Mouse (Mus musculus) liver, embryonic 18 days (tissue): ENCODE data around the gene Rfx1. TPM values are rescaled to one million over a fixed set of nuclear protein-coding genes. Genes with fewer than 3 reads are reported as not detected.

Experiments
- polyA plus RNA-seq: library from polyadenylated mRNA; depleted of rRNA; stranded (reverse); fragments of >200 nt; gene quantifications from 2 replicates; pipeline ENCODE4 v1.2.3, GENCODE M21; 2012; rRNA removed

The Rfx1 gene
- polyA plus RNA-seq, result 3.3 and 4.7 TPM in 2 replicates

DNA sequence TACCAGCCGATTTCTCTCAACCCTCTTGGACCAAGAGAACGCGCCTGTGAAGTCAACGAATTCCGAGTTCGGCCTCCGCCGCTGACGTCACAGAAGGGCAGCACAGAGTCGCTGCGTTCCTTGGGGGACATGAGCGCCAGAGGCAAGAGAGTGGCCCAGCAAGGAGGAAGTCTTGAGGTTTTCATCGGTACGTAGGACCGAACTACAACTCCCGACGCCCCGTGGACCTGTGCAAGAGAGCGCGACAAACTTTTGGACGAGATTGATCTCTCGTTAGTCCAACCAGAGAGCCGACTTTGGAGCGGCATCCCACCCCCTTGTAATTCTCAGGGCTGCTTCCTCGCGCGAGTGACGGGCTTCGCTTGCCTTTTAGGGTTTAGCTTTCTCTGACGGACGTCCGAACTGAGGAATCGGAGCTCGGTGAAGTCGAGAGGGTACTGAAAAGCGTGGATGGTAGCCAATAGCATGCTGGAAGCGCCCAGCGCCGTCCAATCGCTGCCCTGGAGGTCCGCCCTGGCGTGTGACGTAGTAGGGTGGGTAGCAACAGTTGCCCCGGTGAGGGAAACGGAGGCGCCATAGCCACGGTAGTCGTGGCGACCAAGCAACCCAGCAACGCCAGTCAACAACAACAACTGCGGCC lies at the start of gene Rfx1:
TSS of gene Rfx1 (plus strand) at position 544 of the 640 bp plus-strand sequence.

DNA sequence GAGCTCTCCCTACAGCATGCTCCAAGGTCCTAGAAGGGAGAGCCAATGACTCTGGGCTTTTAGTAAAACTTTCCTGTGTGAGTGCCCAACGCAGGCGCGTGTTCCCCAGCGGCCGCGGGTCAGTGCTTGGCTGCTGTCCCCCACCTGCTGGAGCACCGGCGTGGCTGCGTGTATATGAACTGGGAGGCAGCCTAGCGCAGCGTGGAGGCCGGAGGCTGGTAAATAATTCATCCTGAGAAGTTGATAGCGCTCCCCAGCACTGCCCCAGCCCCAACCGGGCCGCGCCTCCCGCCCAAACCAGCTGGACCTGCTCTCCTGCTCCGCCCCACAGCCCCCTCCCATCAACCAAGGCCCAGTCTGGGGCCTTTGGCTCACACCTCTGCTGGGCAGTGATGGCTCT lies 45.5 kb upstream of the Rfx1 start, which contains the start of gene Palm3:
TSS of gene Palm3 (plus strand) at position 376 of the 400 bp plus-strand sequence.

DNA sequence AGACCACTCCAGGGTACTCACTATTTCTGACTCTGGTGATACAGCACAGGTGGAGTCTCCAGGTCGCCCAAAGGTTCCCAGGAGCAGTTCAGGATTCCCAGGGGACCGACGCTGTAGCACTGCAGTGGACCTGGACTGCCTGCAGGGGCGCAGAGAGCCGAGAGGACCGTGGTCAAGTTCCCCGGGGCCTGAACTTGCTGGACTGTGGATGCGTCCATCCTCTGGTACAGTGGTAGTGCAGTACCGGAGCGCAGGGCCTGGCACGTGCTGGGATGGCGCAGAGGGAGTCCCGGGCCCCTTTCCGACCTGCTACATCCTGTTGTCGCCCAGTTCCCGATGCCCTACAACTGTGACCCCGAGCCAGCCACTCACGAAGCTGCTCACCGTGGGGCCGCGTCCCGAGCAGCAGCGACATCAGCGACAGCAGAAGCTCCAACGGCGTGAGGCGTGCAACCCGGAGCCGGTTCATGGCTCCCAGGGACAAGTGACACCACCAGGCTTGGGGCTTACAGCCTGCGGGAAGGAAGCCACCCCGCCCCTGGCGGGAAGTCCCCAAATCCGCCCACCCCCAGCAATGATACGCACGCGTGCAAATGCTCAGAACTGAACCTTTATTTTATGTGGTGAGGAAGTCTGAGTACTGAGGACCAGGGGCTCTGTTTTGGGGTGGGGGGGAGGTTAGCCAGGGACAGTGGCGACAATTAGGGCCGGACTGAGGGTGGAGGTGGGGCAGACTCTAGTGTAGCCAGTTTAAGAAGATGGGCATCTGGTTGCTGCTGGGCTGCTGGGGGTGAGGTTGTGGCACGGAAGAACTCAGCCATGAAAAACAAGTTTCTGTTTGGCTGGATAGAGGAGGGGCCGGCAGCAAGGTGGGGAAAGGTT lies 24.3 kb upstream of the Rfx1 start, which contains the start of gene Il27ra:
TSS of gene Il27ra (minus strand) at position 524 of the 882 bp plus-strand sequence.

DNA sequence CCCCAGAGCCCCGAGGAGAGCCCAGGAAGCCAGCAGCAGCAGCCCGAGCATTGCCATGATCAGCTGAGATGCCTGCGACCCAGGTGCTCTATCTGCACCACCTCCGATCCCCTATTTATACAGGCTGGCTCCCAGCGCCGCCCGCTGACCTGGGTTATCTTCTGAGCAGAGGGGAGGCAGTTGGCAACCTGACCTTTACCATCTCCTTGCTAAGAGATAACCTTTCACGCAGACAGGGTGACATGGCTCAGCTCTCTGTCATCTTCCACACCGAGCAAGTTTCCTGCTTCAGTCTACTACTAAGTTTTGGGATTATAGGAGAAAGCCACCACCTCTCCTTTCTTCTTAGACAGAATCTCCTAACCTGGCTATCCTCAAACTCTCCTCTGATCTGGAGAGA lies 21.7 kb upstream of the Rfx1 start, which contains the start of gene Rln3:
TSS of gene Rln3 (minus strand) at position 101 of the 400 bp plus-strand sequence.

DNA sequence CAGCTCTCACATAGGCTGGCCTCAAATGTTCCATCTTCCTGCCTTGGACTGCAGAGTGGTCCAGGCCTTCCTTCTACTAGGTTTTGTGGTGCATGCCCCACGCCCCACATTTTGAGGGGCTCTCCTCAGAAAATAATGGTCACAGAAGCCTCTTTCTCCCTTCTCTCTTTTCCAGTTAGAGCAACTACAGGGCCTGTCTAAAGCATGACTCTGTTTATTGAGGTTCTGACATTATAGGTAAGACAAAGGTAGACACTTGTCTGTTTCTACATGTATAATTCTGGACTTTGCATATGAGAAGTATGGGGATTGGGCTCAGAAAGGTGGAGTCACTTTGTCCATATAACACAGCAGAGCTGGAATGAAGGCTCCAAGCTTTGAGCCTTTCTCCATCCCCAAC lies 1.6 kb upstream of the Rfx1 start, which contains the start of gene Gm10643:
TSS of gene Gm10643 (minus strand) at position 101 of the 400 bp plus-strand sequence.

DNA sequence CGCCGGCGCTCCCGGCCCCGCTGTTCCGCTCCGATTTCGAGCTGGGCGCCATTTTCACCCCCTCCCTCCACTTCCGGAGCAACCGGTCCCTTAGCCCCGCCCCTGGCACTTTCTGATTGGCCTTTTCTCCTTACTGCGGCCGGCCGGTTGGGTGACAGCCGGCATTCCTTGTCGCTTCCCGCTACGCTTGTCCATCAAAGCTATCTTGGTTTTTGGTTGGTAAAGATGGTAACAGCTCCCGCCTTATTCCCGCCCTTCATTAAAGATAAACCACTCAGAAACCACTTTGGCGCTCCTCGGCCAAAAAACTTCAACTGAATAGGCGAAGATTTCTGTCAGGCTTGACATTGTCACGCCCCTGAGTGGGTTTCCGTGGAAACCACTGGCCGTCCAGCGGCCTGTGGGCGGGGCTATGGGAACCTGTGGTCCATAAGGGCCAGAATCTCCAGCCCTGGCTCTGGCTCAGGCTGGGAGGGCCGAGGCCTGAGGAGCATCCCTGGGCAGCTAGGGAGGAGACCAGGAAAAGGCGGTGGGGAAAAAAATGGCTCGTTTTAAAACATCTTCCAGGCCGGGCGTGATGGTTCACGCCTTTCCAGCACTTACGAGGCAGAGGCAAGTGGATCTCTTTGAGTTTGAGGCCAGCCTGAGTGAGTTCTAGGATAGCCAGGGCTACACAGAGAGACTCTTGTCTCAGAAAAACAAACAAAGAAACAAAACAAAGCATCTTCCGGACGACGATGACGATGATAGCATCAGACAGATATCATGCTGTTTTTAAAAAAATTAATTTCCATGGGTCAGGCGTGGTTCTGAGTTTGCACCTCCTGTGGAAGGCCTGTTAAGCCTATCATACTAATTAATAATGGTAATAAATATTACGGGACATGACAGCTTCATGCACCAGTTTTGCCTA lies 38.3 kb downstream of the Rfx1 start, which contains the start of gene Dcaf15:
TSS of gene Dcaf15 (minus strand) at position 72 of the 913 bp plus-strand sequence.

DNA sequence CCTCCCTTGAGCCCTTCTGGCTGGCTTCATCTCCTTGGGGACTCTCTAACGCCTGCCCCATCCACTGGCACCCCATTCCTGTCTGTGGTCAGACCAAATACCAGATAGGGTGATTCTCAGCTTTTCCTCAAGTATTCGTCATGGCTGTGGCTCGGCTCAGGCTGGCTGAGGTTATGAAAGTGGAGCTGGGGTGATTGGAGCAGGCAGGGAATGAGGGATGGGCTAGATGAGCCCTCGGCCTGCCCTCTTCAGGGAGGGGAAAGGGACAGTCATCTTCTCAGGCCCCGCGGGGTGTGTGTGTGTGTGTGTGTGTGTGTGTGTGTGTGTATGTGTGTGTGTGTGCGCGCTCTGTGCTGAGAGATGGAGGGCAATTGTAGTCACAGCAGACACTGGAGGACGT lies 59.0 kb downstream of the Rfx1 start, which contains the start of gene Podnl1:
TSS of gene Podnl1 (plus strand) at position 334 of the 400 bp plus-strand sequence.

Other genes starting within 250 kb of the Rfx1 start
- gene Adgrl1, start 166.7 kb upstream of the Rfx1 start, polyA plus RNA-seq, result 2.6 and 2.9 TPM in 2 replicates
- 0.78 and 0.85 TPM in 2 replicates for gene Gm10644, start 111.6 kb upstream of the Rfx1 start, polyA plus RNA-seq
- gene Asf1b, start 111.3 kb upstream of the Rfx1 start, polyA plus RNA-seq, result 49.1 and 54.0 TPM in 2 replicates
- gene Prkaca, start 93.8 kb upstream of the Rfx1 start, polyA plus RNA-seq, result 20.6 and 20.7 TPM in 2 replicates
- 19.9 and 21.8 TPM in 2 replicates for gene Samd1, start 69.2 kb upstream of the Rfx1 start, polyA plus RNA-seq
- 0.16 and 0.17 TPM in 2 replicates for gene 1700067K01Rik, start 65.3 kb upstream of the Rfx1 start, polyA plus RNA-seq
- 0.08 TPM in 1 of 2 replicates, not detected in the other for gene 2210011C24Rik, start 54.7 kb upstream of the Rfx1 start, polyA plus RNA-seq
- gene Palm3, start 45.4 kb upstream of the Rfx1 start, polyA plus RNA-seq, result 0.03 and 0.05 TPM in 2 replicates
- gene Il27ra, start 24.2 kb upstream of the Rfx1 start, polyA plus RNA-seq, result 1.2 and 1.4 TPM in 2 replicates
- gene Rln3, start 21.8 kb upstream of the Rfx1 start, polyA plus RNA-seq, result 0.12 TPM in 1 of 2 replicates, not detected in the other
- gene Gm10643, start 1.7 kb upstream of the Rfx1 start, polyA plus RNA-seq, result 0.59 and 0.63 TPM in 2 replicates
- gene Dcaf15, start 37.9 kb downstream of the Rfx1 start, polyA plus RNA-seq, result 11.4 and 12.4 TPM in 2 replicates
- gene Podnl1, start 59.2 kb downstream of the Rfx1 start, polyA plus RNA-seq, result 0.03 and 0.05 TPM in 2 replicates
- 3.7 and 4.4 TPM in 2 replicates for gene Cc2d1a, start 81.1 kb downstream of the Rfx1 start, polyA plus RNA-seq
- 0.18 and 0.24 TPM in 2 replicates for gene 4930432K21Rik, start 81.2 kb downstream of the Rfx1 start, polyA plus RNA-seq
- gene Nanos3, start 118.4 kb downstream of the Rfx1 start, polyA plus RNA-seq, result 0.13 and 0.16 TPM in 2 replicates
- 2.9 and 3.4 TPM in 2 replicates for gene Zswim4, start 170.2 kb downstream of the Rfx1 start, polyA plus RNA-seq
- gene D8Ertd738e, start 182.9 kb downstream of the Rfx1 start, polyA plus RNA-seq, result 124 and 135 TPM in 2 replicates
- gene Mri1, start 190.5 kb downstream of the Rfx1 start, polyA plus RNA-seq, result 17.2 and 23.4 TPM in 2 replicates
- gene Ccdc130, start 203.5 kb downstream of the Rfx1 start, polyA plus RNA-seq, result 6.9 and 7.4 TPM in 2 replicates